Mouse (Mus musculus) spleen, postnatal 4 days (tissue): ENCODE data around the gene Btbd35f16.
"Not testable (repeated sequence)": the region's sequence is repeated elsewhere in the genome, so short reads cannot be mapped to it uniquely, and the experiment has no call there.

ENCODE experiments used
- DNase-seq, 2 experiments: peaks; one replicate each; pipeline ENCODE4 v3.0.0; 2022; ENCODE audit warnings: low spot score in 2 of 2

Btbd35f16 gene

DNA sequence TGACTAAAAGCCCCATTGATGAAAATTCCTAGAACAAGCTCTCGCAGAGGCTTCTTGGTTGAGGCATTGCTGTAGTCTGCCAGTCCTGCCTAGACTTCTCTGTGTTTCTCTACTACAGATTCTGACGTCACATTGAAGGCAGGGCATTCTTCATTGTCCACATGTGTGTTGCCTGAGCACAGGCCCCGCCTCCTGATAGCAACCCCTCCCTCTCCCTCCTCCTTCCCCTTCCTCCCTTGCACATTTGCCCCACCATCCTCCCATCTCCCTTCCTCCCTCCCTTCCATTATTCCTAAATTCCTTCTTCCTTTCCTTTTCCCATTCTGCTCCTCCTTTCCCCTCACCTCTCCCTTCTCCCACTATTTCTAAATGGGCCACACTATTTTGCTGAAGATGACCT is at the start of gene Btbd35f16:
TSS of gene Btbd35f16 (minus strand) at position 101 of the 400 bp plus-strand sequence.
- not testable (repeated sequence) for DNase-seq
